Mouse (Mus musculus) embryonic fibroblast, embryonic 13.5 days (primary cell): ENCODE data around the gene Gas7.

ENCODE experiments used
- CTCF ChIP-seq: IDR thresholded peaks from 2 replicates; pipeline ENCODE4 v1.5.1; 2011; ENCODE audit warnings: mild to moderate bottlenecking, control low read depth, low read length, moderate library complexity, borderline replicate concordance; ENCODE audit not compliant: insufficient read depth
- POLR2A ChIP-seq: IDR thresholded peaks from 2 replicates; pipeline ENCODE4 v1.6.1; 2011; ENCODE audit warnings: low read depth, mild to moderate bottlenecking, control low read depth, low read length, moderate library complexity

- no peak for TF ChIP-seq POLR2A
- no peak for TF ChIP-seq CTCF
These were observed 181.8 kb downstream of the Gas7 start for GRCm38 (mm10) chr11:67636905-67637586.
